Mouse (Mus musculus) naive thymus-derived CD4-positive, alpha-beta T cell, adult 5 months (primary cell): ENCODE measurements around the gene Pld4. TPM values are rescaled to one million over a fixed set of nuclear protein-coding genes. Genes with fewer than 3 reads are reported as not detected.

Experiments used
- polyA plus RNA-seq: library from polyadenylated mRNA; unstranded; fragments of 100-300 nt; shearing (Covaris generic); gene quantifications from one replicate; pipeline ENCODE4 v1.2.1, GENCODE M21; 2017

Gene Pld4
- polyA plus RNA-seq: not detected

DNA sequence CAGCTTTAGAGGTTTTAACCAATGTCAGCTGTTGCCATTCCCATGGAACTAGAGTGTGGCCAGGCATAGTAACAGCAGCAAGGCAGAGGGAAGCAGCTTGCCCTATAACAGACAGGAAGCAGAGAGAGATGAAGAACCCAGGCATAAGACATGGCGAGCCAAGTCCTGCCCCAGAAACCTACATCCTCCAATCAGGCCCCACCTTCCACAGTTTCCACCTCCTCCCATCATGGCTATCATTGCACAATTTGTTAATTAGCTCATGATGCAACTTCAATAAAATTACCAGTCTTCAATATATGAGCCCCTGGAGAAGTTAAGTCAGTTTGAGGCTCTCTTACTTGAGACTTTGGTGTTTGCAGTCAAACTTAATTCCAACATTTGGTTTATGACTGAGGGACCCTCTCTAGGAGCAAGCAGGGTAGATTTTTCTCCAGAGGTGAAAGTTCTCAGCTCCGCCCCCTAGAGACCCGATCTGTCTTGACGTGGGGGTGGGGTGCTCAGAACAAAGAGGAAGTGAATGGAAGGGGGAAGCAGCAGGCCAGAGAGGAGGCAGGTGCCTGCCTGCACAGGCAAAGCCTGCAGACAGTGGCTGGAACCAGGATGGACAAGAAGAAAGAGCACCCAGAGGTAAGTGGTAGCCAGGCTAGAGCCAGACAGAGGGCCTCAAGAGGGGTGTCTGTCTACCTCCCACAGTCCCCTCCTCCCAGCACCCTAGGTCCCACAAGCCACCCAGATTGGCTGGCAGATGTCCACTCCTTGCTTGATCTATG, at the start of gene Pld4:
TSS of gene Pld4 (plus strand) at position 502 of the 773 bp plus-strand sequence.

DNA sequence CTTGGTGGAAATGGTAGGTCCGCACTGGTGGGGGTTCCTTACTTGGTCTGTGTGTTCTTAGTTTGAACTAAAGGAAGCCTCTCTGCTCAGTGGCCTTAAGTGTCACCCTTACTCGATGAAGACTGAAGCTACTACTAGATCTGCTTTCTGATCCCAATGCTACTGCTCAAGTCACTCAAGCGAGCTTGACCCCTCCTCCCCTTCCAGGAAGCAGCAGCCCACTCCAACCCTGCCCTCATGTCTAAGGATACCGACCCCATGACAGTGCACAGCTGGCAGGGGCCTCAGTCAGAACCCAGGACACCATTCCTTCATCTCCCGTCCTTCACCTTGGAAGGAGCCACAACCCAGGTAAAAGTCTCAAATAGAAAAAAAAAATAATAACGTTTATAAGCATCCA, 40.2 kb upstream of the Pld4 start, which contains the start of gene Cep170b:
TSS of gene Cep170b (plus strand) at position 240 of the 400 bp plus-strand sequence.

DNA sequence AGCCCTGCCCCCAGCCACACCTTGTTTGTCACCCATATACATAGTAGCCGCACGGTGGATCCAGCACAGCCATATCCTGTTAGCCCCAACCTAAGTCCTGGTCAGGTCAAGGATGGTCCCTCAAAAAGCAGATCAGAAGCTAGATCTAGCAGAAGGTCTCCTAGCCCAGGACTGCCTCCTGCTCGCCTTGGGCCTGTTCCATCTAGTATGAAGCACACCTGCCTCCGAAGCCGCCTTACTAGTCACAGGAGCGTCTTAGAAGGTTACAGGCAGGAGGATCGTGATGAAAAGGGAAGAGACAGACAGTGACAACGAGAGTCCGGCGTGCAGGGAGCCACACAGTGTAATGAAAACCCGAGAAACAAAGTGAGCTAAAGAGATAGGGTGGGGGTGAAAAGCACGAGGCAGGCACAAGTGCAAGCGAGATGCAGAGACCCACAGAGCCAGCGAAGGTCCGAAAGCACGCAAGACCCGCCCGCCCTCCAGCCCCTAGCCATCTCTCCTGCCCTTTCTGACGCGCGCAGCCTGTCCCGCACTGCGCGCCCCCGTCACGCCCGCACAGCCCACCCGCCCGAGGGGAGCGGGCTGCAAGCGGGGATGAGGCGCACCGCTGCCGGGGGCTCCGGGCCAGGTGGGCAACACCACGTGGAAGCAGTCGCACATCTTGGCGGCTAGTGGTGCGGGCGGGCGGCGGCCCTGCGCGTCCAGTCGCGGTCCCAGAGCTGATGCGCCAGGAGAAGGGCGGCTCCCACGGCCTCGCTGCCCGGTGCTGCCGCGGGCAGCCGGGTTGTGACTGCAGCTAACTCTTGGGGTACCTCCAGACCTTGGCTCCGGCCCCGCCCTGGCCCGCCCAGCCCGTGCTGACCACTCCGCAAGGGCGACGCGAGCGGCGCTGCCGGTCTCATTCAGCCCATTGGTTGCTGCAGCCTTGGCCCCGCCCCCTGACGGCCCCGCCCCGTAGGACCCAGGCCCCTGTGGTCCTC, 41.7 kb downstream of the Pld4 start, which contains the start of gene Ahnak2:
TSS of gene Ahnak2 (minus strand) at position 794 of the 983 bp plus-strand sequence.

DNA sequence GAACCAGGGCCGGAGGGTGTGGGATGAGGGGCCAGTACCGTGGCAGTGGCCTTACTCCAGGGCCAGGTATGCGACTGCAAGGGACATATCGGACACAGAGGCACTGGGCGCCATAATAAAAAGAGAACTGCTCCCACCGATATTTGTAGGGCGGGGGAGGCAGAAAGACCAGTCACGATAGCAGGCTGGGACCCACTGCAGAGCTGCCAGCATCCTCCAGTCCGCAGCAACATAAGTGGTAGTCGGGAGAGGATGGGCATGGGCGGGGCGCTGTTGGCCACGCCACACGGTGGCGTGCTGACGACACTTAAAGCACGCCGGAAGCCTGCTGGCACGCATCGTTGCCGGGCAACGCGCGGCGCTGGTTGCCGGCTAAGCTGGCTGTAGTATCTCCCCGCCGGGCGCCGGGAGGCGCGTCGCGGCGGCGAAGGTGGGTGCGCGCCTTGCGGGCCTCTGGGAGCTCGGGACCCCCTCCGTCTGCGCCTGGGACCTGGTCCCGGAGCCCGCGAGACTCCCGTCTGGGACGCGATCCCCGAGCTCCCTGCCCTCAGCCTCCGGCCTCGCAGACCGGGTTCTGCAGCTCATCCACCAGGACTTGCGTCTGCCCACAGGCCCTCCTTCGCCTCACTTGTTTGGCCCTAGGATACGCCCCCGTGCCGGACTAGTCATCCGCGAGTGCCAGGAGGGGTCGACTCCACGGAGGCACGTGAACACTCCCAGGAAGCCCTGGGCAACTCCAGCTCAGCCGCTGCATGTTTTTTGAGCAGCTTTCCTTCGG, 48.3 kb downstream of the Pld4 start, which contains the start of gene Clba1:
TSS of gene Clba1 (plus strand) at position 351 of the 778 bp plus-strand sequence.

Other genes starting within 250 kb of the Pld4 start
- gene Tmem179, start 243.9 kb upstream of the Pld4 start, polyA plus RNA-seq: not detected
- 9.2 TPM for gene Inf2, start 171.9 kb upstream of the Pld4 start, polyA plus RNA-seq
- gene Adssl1, start 140.6 kb upstream of the Pld4 start, polyA plus RNA-seq: 0.32 TPM
- gene Siva1, start 116.0 kb upstream of the Pld4 start, polyA plus RNA-seq: 26.9 TPM
- 102 TPM for gene Akt1, start 85.8 kb upstream of the Pld4 start, polyA plus RNA-seq
- 3.8 TPM for gene Zbtb42, start 81.8 kb upstream of the Pld4 start, polyA plus RNA-seq
- gene Cep170b, start 40.2 kb upstream of the Pld4 start, polyA plus RNA-seq: 9.9 TPM
- not detected for gene Ahnak2, start 42.0 kb downstream of the Pld4 start, polyA plus RNA-seq
- not detected for gene Clba1, start 48.3 kb downstream of the Pld4 start, polyA plus RNA-seq
- gene Cdca4, start 68.8 kb downstream of the Pld4 start, polyA plus RNA-seq: 44.3 TPM
- 266 TPM for gene Gpr132, start 107.6 kb downstream of the Pld4 start, polyA plus RNA-seq
- gene Jag2, start 169.1 kb downstream of the Pld4 start, polyA plus RNA-seq: 2.6 TPM
- 43.2 TPM for gene Nudt14, start 181.5 kb downstream of the Pld4 start, polyA plus RNA-seq
- 85.5 TPM for gene Btbd6, start 215.8 kb downstream of the Pld4 start, polyA plus RNA-seq
- gene Brf1, start 240.0 kb downstream of the Pld4 start, polyA plus RNA-seq: 274 TPM